Mouse (Mus musculus): ENCODE measurements around the gene Sh2d4b. TPM values are rescaled to one million over a fixed set of nuclear protein-coding genes. Genes with fewer than 3 reads are reported as not detected.

Sh2d4b gene
- polyA plus RNA-seq, 1 experiment from 2014 or later: not detected

- TF ChIP-seq CTCF (IDR thresholded peaks at IDR 0.05; ENCODE audit: low read depth): no peak
- 91% methylated on average over 7 of the region's 7 CpGs for WGBS
- Histone ChIP-seq H3K4me3 (ENCODE audit: low read depth, low read length) (no peak overlapping the region), H3K4me1 (replicated peaks; ENCODE audit: control insufficient read depth, insufficient read depth, low read length) (peaks cover 2% of the 10 kb centered on the region; the same call in 1 of the 2 replicates), H3K9me3 (ENCODE audit: control insufficient read depth) (no peaks in the 10 kb centered on the region), H3K27me3 (replicated peaks; ENCODE audit: control insufficient read depth, insufficient read depth, low read length) (no peaks in the 10 kb centered on the region), H3K27ac (ENCODE audit: low read depth, low read length) (no peak overlapping the region), H3K36me3 (ENCODE audit: control insufficient read depth, insufficient read depth) (no peaks in the 10 kb centered on the region), H3K4me2 (replicated peaks; ENCODE audit: low read depth) (no peak overlapping the region), H3K9ac (ENCODE audit: low read depth, low read length) (no peak overlapping the region)
- ATAC-seq: no peak
Measured at GRCm38 (mm10) chr14:40892326-40892825, 690 bp downstream of the Sh2d4b start.

- no peak for ATAC-seq
- 87% methylated on average over 4 of the region's 4 CpGs for WGBS
- no peak overlapping the region for H3K27ac ChIP-seq (ENCODE audit: low read depth, low read length)
Measured at GRCm38 (mm10) chr14:40891506-40891905, 1.6 kb downstream of the Sh2d4b start.

GRCm38 (mm10) chr14:40889704-40890103, 3.4 kb downstream of the Sh2d4b start:
- Histone ChIP-seq H3K27me3 (replicated peaks; ENCODE audit: control insufficient read depth, insufficient read depth, low read length) (no peaks in the 10 kb centered on the region), H3K4me2 (replicated peaks; ENCODE audit: low read depth) (no peak overlapping the region), H3K36me3 (ENCODE audit: control insufficient read depth, insufficient read depth) (no peaks in the 10 kb centered on the region), H3K27ac (ENCODE audit: low read depth, low read length) (no peak overlapping the region), H3K9ac (ENCODE audit: low read depth, low read length) (no peak overlapping the region), H3K4me3 (ENCODE audit: low read depth, low read length) (no peak overlapping the region), H3K9me3 (ENCODE audit: control insufficient read depth) (no peaks in the 10 kb centered on the region), H3K4me1 (replicated peaks; ENCODE audit: control insufficient read depth, insufficient read depth, low read length) (peaks cover 2% of the 10 kb centered on the region; the same call in 1 of the 2 replicates)
- WGBS: 70% methylated on average over 4 of the region's 4 CpGs
- ATAC-seq: no peak
- no peak for TF ChIP-seq CTCF (IDR thresholded peaks at IDR 0.05; ENCODE audit: low read depth)

More at GRCm38 (mm10) chr14:40891506-40891905, 1.6 kb downstream of the Sh2d4b start:
- Histone ChIP-seq H3K4me1 (replicated peaks; ENCODE audit: control insufficient read depth, insufficient read depth, low read length) (peaks cover 2% of the 10 kb centered on the region; the same call in 1 of the 2 replicates), H3K4me2 (replicated peaks; ENCODE audit: low read depth) (no peak overlapping the region), H3K27me3 (replicated peaks; ENCODE audit: control insufficient read depth, insufficient read depth, low read length) (no peaks in the 10 kb centered on the region), H3K4me3 (ENCODE audit: low read depth, low read length) (no peak overlapping the region), H3K9me3 (ENCODE audit: control insufficient read depth) (no peaks in the 10 kb centered on the region), H3K9ac (ENCODE audit: low read depth, low read length) (no peak overlapping the region), H3K36me3 (ENCODE audit: control insufficient read depth, insufficient read depth) (no peaks in the 10 kb centered on the region)
- no peak for TF ChIP-seq CTCF (IDR thresholded peaks at IDR 0.05; ENCODE audit: low read depth)

GRCm38 (mm10) chr14:40889181-40889580, 3.9 kb downstream of the Sh2d4b start:
- WGBS: 76% methylated on average over 2 of the region's 2 CpGs
- TF ChIP-seq CTCF (IDR thresholded peaks at IDR 0.05; ENCODE audit: low read depth): no peak
- H3K4me1 ChIP-seq (replicated peaks; ENCODE audit: control insufficient read depth, insufficient read depth, low read length): no peaks in the 10 kb centered on the region
- no peak overlapping the region for H3K9ac ChIP-seq (ENCODE audit: low read depth, low read length)
- ATAC-seq: no peak
- H3K27me3 ChIP-seq (replicated peaks; ENCODE audit: control insufficient read depth, insufficient read depth, low read length): no peaks in the 10 kb centered on the region
- H3K9me3 ChIP-seq (ENCODE audit: control insufficient read depth): no peaks in the 10 kb centered on the region
- H3K36me3 ChIP-seq (ENCODE audit: control insufficient read depth, insufficient read depth): no peaks in the 10 kb centered on the region
- H3K4me2 ChIP-seq (replicated peaks; ENCODE audit: low read depth): no peak overlapping the region
- H3K4me3 ChIP-seq (ENCODE audit: low read depth, low read length): no peak overlapping the region
- no peak overlapping the region for H3K27ac ChIP-seq (ENCODE audit: low read depth, low read length)

- Histone ChIP-seq H3K4me2 (replicated peaks; ENCODE audit: low read depth) (no peak overlapping the region), H3K9ac (ENCODE audit: low read depth, low read length) (no peak overlapping the region), H3K27ac (ENCODE audit: low read depth, low read length) (no peak overlapping the region), H3K27me3 (replicated peaks; ENCODE audit: control insufficient read depth, insufficient read depth, low read length) (no peaks in the 10 kb centered on the region), H3K36me3 (ENCODE audit: control insufficient read depth, insufficient read depth) (no peaks in the 10 kb centered on the region), H3K4me3 (ENCODE audit: low read depth, low read length) (no peak overlapping the region), H3K4me1 (replicated peaks; ENCODE audit: control insufficient read depth, insufficient read depth, low read length) (no peaks in the 10 kb centered on the region), H3K9me3 (ENCODE audit: control insufficient read depth) (no peaks in the 10 kb centered on the region)
- peak; percentile 64 for TF ChIP-seq CTCF (IDR thresholded peaks at IDR 0.05; ENCODE audit: low read depth)
- 81% methylated on average over 6 of the region's 6 CpGs for WGBS
- no peak for ATAC-seq
Measured at GRCm38 (mm10) chr14:40886428-40887202, 6.5 kb downstream of the Sh2d4b start.

GRCm38 (mm10) chr14:40885752-40886151, 7.3 kb downstream of the Sh2d4b start:
- Histone ChIP-seq H3K4me2 (replicated peaks; ENCODE audit: low read depth) (no peak overlapping the region), H3K27me3 (replicated peaks; ENCODE audit: control insufficient read depth, insufficient read depth, low read length) (no peaks in the 10 kb centered on the region), H3K4me1 (replicated peaks; ENCODE audit: control insufficient read depth, insufficient read depth, low read length) (no peaks in the 10 kb centered on the region), H3K4me3 (ENCODE audit: low read depth, low read length) (no peak overlapping the region), H3K36me3 (ENCODE audit: control insufficient read depth, insufficient read depth) (no peaks in the 10 kb centered on the region), H3K27ac (ENCODE audit: low read depth, low read length) (no peak overlapping the region), H3K9ac (ENCODE audit: low read depth, low read length) (no peak overlapping the region), H3K9me3 (ENCODE audit: control insufficient read depth) (no peaks in the 10 kb centered on the region)
- 35% methylated on average over 1 of the region's 1 CpGs for WGBS
- TF ChIP-seq CTCF (IDR thresholded peaks at IDR 0.05; ENCODE audit: low read depth): no peak
- no peak for ATAC-seq
